Mouse (Mus musculus) neural tube, postnatal 0 days (tissue): Measurements from ENCODE around the gene Bfsp2. TPM values are rescaled to one million over a fixed set of nuclear protein-coding genes. Genes with fewer than 3 reads are reported as not detected.

Experiments
- polyA plus RNA-seq: library from polyadenylated mRNA; unstranded; fragments of >200 nt; fragmentation: Nextera tagmentation; extraction: Ambion mirVana; gene quantifications from 2 replicates; pipeline ENCODE4 v1.2.1, GENCODE M21; 2015

Bfsp2 gene
- polyA plus RNA-seq: 3.9 and 9.1 TPM in 2 replicates

DNA sequence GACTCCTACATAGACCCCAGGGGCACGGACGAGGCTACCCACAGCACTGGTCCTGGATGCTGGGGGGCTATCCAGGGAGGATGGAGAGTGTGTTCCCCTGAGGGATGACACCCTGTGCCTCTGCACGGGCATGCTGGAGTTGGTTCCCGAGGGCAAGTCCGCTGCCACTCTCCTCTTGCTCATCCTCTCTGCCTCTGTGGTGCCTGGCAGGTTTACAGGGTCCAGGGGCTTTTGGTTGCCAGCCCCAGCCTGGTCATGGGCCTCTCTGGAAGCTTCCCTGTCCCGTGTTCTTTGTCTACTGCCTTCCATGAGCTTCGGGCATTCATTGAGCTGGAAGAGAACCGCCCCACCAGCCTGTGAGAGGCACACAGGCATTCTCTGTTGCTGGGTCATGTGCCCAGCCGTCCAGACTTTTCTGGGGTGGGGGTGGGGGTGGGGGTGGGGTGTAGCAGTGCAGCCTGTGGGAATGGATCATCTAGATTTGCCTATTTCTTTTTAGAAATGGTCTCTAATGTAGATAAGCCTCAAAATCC is at the start of gene Bfsp2:
Bfsp2 (minus strand) TSS at position 377 of the 533 bp plus-strand sequence.

Other genes starting within 250 kb of the Bfsp2 start
- 48.5 and 49.8 TPM in 2 replicates for gene Trf, start 250.0 kb downstream of the Bfsp2 start, polyA plus RNA-seq
- gene 1300017J02Rik, start 175.3 kb downstream of the Bfsp2 start, polyA plus RNA-seq: 0.74 and 1.1 TPM in 2 replicates
- gene Topbp1, start 175.2 kb downstream of the Bfsp2 start, polyA plus RNA-seq: 14.5 and 15.4 TPM in 2 replicates
- gene Cdv3, start 114.6 kb downstream of the Bfsp2 start, polyA plus RNA-seq: 72.4 and 78.5 TPM in 2 replicates